Mouse (Mus musculus) gastrocnemius, adult 2 months (tissue): ENCODE data around the gene Rad51b. TPM values are rescaled to one million over a fixed set of nuclear protein-coding genes. Genes with fewer than 3 reads are reported as not detected.

Experiments used
- DNase-seq: peaks from one replicate; pipeline ENCODE4 v3.0.0; 2022
- H3K27ac ChIP-seq: fragments of 200-600 bp; 2 replicates; pipeline ENCODE4 v1.8.1; 2022; ENCODE audit warnings: mild to moderate bottlenecking
- H3K4me3 ChIP-seq: fragments of 200-600 bp; 2 replicates; pipeline ENCODE4 v1.8.1; 2022; ENCODE audit warnings: mild to moderate bottlenecking, moderate library complexity
- CTCF ChIP-seq: fragments of 200-600 bp; IDR thresholded peaks from 2 replicates; pipeline ENCODE4 v1.8.1; 2022; ENCODE audit warnings: antibody characterized with exemption, mild to moderate bottlenecking, moderate library complexity
- intact Hi-C: fragments of 180-260 bp; cut with DNase I; formaldehyde crosslinking; loops from one replicate; pipeline ENCODE4 v1.15.1; 2025
- total RNA-seq, 2 experiments: library from RNA; stranded (reverse); gene quantifications; 2 replicates each; pipeline ENCODE4 v1.2.3; 2021

Gene Rad51b
- total RNA-seq, 2 experiments from 2014 or later: 0.11 TPM; not detected in 1

DNA sequence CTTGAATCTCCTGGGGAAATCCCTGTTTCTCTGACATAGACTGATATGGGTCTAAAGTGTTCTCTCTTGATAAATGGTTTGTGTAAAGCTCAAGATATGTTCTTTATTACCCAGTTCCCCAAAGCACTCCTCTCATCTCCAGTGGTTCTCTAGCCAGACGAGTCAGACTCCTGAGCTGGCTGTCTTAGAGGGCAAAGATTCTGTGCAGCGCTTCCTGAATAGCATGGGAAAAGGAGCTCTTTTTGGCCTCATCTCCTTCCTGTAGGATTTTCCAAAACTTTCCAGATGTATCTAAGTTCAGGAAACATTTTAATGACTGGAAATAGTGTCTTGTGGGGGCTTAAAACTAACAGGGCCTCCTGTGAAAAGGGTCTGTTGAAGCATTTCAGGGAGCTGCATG is 483.7 kb downstream of the Rad51b start:
- TF ChIP-seq CTCF: no peak
- H3K27ac ChIP-seq: peak overlapping the region; percentile 57
- DNase-seq: no peak
- intact Hi-C loops: no loop called here
- no peak overlapping the region for H3K4me3 ChIP-seq

DNA sequence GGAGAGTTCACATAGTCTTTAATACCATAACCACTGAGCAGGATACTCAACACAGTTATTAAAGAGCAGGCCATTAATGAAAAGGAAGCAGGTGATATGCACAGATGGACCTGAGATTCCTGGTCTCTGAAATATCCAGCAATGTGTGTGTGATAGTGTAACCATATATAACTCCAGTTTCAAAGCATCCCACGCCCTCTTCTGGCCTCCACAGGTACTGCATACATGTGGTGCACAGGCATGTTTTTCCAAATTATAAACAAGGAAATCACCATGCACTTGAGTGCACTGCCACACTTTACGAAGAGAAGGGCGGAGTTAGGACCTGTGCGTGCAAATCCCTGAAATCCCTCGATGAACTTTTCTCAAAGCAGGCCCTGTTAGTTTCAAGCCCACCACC is 484.7 kb downstream of the Rad51b start:
- TF ChIP-seq CTCF: no peak; the same call in 1 of the 2 replicates
- intact Hi-C loops: no loop called here
- H3K4me3 ChIP-seq: no peak overlapping the region
- no peak overlapping the region for H3K27ac ChIP-seq
- no peak for DNase-seq

DNA sequence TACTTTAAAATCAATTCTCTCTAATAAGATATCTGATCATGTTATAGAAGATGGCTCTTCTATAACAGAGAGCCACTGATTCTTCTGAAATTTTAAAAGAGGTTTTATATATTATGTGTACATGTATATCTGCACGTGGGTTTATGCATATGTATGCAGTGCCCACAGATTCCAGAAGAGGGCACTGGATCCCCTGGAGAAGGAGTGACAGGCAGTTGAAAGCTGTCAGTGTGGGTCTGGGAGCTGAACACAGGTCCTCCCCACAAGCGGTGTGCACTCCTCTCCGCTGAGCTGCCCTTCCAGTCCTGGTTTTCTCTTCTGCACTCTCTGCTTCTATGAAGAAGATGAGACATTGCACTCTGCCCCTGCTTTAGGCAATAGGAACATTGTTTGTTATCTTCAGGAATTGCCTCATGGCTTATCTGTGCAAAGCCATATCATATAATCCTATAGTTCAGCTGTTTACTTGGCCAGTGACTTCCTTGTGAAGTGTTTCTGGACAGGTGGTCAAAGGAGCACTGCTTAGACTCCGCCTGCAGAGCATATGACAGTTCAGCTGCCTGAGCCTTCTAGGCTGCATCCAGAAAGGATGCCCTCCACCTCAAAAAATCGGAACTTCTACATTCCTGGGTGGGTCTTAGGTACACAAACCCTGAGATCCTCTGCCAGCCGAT is 485.5 kb downstream of the Rad51b start:
- no peak for DNase-seq

DNA sequence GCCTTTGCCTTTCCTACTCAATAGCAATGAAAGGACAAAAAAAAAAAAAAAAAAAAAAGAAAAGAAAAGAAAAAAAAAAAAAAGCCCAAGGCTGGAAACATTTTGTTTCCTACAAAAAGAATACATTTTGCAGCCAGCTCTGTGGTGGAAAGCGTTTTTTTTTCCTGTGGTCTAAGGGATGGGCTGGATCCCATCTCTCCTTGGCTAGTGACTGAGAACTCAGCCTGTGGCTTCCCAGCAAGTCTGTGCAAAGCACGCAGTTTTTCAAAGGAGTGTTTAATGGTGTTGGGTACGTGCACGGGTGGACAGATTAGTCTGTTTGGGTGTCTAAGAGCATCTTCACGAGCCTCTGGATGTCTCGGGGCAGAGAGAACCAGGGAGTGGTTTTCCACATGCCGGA is 487.1 kb downstream of the Rad51b start:
- no peak for DNase-seq
- no peak for TF ChIP-seq CTCF
- intact Hi-C loops: no loop called here
- peak overlapping the region; percentile 41 for H3K27ac ChIP-seq
- peak overlapping the region; percentile 3; the same call in 1 of the 2 replicates for H3K4me3 ChIP-seq

More for the DNA sequence above, 485.5 kb downstream of the Rad51b start:
- intact Hi-C loops: no loop called here
- Histone ChIP-seq H3K27ac (no peak overlapping the region), H3K4me3 (no peak overlapping the region)
- no peak; the same call in 1 of the 2 replicates for TF ChIP-seq CTCF

DNA sequence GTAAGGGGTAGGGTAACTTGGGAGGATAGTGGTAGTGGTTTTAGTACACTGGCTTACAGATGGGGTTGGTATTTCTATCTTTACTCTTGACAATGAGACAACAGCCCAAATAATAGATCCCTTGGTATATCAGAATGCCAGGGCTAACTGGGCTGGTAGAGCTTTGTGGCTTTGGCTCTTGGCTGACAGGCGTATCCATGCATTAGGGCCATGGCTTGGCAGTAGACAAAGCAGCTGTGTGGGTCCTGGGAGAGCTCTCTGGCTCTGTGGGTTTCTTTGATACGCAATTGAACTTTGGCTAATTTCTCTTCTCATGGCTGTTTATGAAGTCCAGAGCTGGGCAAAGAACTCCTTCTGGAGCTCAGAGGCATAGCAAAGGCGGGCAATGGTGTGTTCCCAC is 488.6 kb downstream of the Rad51b start:
- intact Hi-C loops: no loop called here
- TF ChIP-seq CTCF: no peak
- Histone ChIP-seq H3K4me3 (no peak overlapping the region), H3K27ac (peak overlapping the region; percentile 41)
- DNase-seq: no peak

DNA sequence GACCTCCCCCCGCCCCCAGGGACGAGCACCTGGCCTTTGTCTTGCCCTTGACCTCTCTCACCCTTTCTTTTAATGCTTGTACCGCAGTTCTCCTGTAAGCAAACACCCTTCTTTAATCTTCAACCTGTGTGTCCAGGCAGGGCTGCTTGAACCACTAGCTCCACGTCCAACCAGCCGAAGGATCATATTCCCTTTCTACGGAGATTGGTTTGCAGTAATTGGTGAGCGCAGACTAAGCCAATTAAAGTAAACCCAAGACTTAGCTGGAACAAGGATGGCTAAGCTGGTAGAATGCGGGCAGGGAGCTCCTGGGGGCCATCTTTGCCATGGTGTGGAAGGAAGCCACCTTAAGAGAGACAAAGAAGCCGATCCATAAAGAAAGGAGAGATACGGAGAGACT is 490.5 kb downstream of the Rad51b start:
- no peak for DNase-seq
- TF ChIP-seq CTCF: no peak
- Histone ChIP-seq H3K4me3 (no peak overlapping the region), H3K27ac (peak overlapping the region; percentile 43)
- intact Hi-C loops: no loop called here

DNA sequence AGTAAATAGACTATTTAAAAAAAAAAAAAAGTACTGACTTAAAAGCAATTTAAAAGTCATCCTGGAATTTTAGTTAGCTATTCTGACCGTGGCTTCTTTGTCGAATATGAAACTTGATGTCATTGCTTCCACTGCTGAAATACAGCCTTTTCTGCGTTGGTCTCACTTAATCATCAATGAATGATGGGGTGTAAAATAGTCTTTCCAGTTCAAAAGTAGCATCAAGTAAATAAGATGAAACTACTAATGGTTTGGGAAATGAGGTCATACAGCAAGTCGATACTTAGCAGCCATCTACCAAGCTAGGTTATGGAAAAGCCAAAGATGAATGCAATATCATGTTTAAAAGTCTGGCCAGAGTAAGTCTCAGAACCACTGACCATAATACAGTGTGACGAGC is 491.3 kb downstream of the Rad51b start:
- DNase-seq: no peak
- TF ChIP-seq CTCF: no peak
- intact Hi-C loops: no loop called here
- H3K27ac ChIP-seq: peak overlapping the region; percentile 43; the same call in 1 of the 2 replicates
- no peak overlapping the region for H3K4me3 ChIP-seq

DNA sequence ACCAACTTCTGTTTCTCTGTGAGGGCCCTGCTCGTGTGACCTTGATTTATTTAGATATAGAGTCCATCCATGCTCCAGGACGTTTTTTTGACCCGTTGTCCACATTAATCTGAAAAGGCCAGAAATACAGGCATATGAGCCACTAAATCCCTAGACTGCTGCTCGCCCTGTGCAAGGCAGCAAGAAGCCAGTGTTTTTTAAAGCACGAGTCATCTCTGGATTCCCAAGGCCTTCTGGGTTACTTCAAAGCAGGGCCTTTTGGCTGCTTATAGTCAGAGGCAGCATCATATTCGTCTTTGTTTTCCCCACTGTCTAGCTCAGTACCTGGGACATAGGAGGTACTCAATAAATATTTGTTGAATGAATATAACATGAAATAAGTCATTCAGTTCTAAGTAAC is 492.4 kb downstream of the Rad51b start:
- DNase-seq: no peak
- intact Hi-C loops: no loop called here
- Histone ChIP-seq H3K27ac (0 out of 2 replicates have a peak overlapping the region, but pooled peaks have one; percentile 3), H3K4me3 (no peak overlapping the region)
- no peak for TF ChIP-seq CTCF

DNA sequence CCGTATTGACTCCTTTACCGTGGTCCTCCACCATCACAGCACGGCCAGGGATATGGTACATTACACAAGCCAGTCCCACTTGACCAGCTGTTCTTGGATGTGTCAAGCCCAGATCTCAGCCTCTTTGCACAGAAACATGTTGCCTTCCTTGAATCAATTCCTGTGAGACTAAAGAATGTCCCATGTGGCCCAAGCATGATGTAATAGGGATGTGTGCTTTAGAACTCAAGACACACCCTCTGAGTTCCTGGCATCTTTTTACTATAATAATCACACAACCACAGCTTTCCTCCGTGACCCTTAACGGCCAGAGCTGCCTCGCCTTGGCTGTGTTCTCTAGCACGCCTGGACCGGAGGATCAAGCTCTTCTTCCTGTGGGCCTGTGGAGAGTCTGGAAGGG is 496.3 kb downstream of the Rad51b start:
- H3K27ac ChIP-seq: peak overlapping the region; percentile 74
- DNase-seq: peak; percentile 72
- intact Hi-C loops: no loop called here
- H3K4me3 ChIP-seq: no peak overlapping the region
- no peak for TF ChIP-seq CTCF

DNA sequence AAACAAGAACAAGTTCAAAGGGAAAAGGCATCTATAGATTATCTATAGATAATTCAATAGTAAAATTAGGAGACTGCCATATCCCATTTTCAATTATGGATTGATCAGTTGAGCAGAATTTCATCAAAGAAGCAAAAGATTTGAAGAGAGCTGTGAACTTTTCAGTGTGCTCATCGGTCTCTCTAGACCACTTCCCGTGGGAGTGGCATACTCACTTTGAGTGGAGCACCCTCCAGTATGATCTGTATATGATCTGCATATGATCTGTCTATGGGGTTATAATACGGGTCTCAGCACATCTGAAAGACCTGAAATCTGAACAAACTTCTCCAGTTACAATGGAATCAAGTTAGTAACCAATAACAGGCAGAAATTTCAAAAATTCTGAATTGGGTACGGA is 497.7 kb downstream of the Rad51b start:
- intact Hi-C loops: loop anchor here (1.0 to 5.0 kb wide), 2 partner anchors 12 to 82 kb away; no protein-coding TSS in a partner anchor
- Histone ChIP-seq H3K27ac (no peak overlapping the region), H3K4me3 (no peak overlapping the region)
- no peak for TF ChIP-seq CTCF
- no peak for DNase-seq

DNA sequence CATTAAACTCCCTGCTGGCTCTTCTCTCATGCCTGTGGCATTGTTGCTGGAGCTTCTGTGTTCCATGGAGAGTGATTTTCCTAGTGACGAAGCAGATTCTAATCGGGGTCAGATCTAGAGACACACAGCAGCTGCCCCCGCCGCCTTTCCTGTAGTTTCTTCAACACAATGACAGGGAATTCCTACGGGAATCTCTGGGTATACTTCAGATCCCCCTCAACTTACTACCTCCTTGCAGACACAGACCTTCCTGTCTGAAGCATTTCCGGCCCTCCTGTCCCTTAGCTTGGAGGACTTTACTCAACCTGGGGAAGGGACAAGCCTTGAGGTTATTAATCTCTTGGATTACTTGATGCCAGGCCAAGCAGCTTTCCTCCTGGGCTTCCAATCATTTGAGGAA is 499.2 kb downstream of the Rad51b start:
- DNase-seq: peak; percentile 33
- H3K4me3 ChIP-seq: no peak overlapping the region
- peak overlapping the region; percentile 53 for H3K27ac ChIP-seq
- intact Hi-C loops: loop anchor here (5.0 kb wide), 1 partner anchor 81 kb away; no protein-coding TSS in a partner anchor
- TF ChIP-seq CTCF: no peak

DNA sequence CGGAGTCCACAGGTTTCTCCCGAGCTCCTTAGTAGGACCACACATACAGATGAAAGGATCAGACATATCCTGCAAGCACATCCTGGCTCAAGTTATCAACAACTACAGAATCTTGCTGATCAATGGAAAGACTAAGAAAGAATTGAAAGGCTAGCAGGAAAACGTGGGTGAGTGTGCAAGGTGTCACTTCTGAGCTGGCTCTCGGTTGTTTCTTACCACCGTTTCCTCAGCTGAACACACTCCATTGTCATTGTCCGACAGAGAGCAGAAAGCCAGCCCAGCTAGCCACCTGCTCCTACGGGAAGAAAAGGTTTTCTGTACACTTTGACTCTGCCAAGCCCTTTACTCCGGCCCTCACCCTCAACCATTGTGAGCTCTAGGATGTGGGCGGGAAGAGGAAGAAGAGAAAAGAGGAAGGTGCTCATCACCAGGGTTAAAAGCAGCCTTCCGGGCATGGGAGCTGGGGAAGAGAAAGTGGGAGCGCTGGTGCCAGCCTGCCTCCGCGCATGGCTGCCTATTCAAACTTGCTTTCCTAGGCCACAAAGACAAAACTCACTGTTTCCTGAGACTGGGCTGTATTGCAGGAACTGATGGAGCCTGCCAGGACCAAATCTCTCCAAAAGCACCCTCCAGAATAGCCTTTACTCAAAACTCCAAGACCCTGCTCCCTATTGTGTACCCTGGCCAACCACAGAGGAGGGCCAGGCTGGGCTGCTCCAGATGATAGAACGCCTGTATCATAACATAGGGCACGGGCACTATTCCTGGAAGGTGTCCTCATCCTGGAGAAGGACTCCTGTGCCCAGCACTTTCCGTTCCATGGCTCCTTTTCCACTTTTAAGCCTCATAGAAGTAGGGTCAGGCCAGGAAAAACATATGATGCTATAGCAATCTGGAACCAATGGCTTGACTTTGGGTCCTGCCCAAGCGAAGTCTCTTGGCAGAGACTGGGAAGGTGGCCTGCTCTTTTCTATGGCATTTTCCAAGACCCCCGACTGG is 500.0 kb downstream of the Rad51b start:
- TF ChIP-seq CTCF: no peak
- Histone ChIP-seq H3K27ac (peak overlapping the region; percentile 53), H3K4me3 (peak overlapping the region; percentile 21; the same call in 1 of the 2 replicates)
- peak; percentile 34 for DNase-seq
- intact Hi-C loops: loop anchor here (5.0 kb wide), 1 partner anchor 80 kb away; no protein-coding TSS in a partner anchor

DNA sequence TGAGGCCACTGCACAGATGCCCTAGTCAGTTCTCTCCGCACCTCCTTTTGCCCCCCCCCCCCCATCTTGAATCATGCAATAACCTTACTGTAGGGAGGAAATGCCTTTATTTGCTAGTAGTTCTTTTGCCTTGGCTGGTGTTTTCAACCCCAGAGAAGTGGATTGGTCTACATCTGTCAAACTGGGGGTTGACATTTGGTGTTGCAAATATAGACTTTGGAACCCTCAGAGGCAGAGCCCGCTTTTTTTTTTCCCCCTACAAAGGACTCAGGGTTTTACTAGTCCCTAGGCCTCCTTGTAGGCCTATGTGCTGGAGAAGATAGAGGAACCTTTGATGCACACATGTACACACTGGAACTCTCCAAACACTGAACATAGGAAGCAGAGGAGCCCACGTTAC is 501.4 kb downstream of the Rad51b start:
- intact Hi-C loops: loop anchor here (5.0 kb wide), 1 partner anchor 79 kb away; no protein-coding TSS in a partner anchor
- Histone ChIP-seq H3K4me3 (no peak overlapping the region), H3K27ac (no peak overlapping the region)
- no peak for DNase-seq
- TF ChIP-seq CTCF: no peak
